Mouse (Mus musculus): ENCODE data around the gene Ttf2.

GRCm38 (mm10) chr3:100924065-100924732 is 45.3 kb downstream of the Ttf2 start:
- TF ChIP-seq EP300 (IDR thresholded peaks at IDR 0.05; ENCODE audit: low read depth) = no peak
- no peak for TF ChIP-seq CTCF (IDR thresholded peaks at IDR 0.05; ENCODE audit: low read depth)

All from liver, postnatal 0 days (tissue).